Mouse (Mus musculus) midbrain, embryonic 10.5 days (tissue): ENCODE results near the gene Shank2. TPM values are rescaled to one million over a fixed set of nuclear protein-coding genes. Genes with fewer than 3 reads are reported as not detected.

Source experiments
- DNase-seq: peaks from one replicate; pipeline ENCODE4 v3.0.0-alpha.2; 2017; ENCODE audit warnings: low spot score
- H3K27ac ChIP-seq: fragments of 300-500 bp; sonication (generic); replicated peaks from 2 replicates; pipeline ENCODE4 v1.5.1; 2016; ENCODE audit warnings: mild to moderate bottlenecking
- H3K27me3 ChIP-seq: fragments of 300-500 bp; sonication (generic); 2 replicates; pipeline ENCODE4 v1.6.1; 2016; ENCODE audit warnings: low read depth, mild to moderate bottlenecking; ENCODE audit not compliant: poor library complexity, severe bottlenecking
- H3K36me3 ChIP-seq: fragments of 300-500 bp; sonication (generic); 2 replicates; pipeline ENCODE4 v1.6.1; 2016; ENCODE audit warnings: mild to moderate bottlenecking, moderate library complexity
- H3K4me1 ChIP-seq: fragments of 300-500 bp; sonication (generic); 2 replicates; pipeline ENCODE4 v1.6.1; 2016
- H3K4me3 ChIP-seq: fragments of 300-500 bp; sonication (generic); 2 replicates; pipeline ENCODE4 v1.5.1; 2016; ENCODE audit warnings: mild to moderate bottlenecking, moderate library complexity
- H3K9me3 ChIP-seq: fragments of 300-500 bp; sonication (generic); replicated peaks from 2 replicates; pipeline ENCODE4 v1.6.1; 2016; ENCODE audit warnings: mild to moderate bottlenecking
- WGBS: fragments of 180-500 bp; shearing (Covaris S2); methylation state at CpG from one replicate; pipeline ENCODE4 v1.1.7; 2016; 5-methylcytosine and 5-hydroxymethylcytosine counted together
- polyA plus RNA-seq: library from polyadenylated mRNA; unstranded; fragments of >200 nt; fragmentation: Nextera tagmentation; extraction: Ambion mirVana; gene quantifications from 2 replicates; pipeline ENCODE4 v1.2.1, GENCODE M21; 2016

Gene Shank2
- polyA plus RNA-seq, 1 experiment from 2014 or later = 0.91 TPM

- peak; percentile 70 for DNase-seq
Measured at GRCm38 (mm10) chr7:144217192-144217591, 215.5 kb downstream of the Shank2 start.

GRCm38 (mm10) chr7:144228683-144229082 lies 227.0 kb downstream of the Shank2 start:
- H3K27me3 ChIP-seq = no peaks in the 10 kb centered on the region
- WGBS = 92% methylated on average over 5 of the region's 5 CpGs
- H3K36me3 ChIP-seq = no peaks in the 10 kb centered on the region
- H3K4me3 ChIP-seq = no peak overlapping the region
- DNase-seq = no peak
- H3K9me3 ChIP-seq = no peaks in the 10 kb centered on the region
- H3K4me1 ChIP-seq = peaks cover 38% of the 10 kb centered on the region
- H3K27ac ChIP-seq = no peak overlapping the region

More at GRCm38 (mm10) chr7:144217192-144217591, 215.5 kb downstream of the Shank2 start:
- WGBS = 6% methylated on average over 3 of the region's 3 CpGs
- Histone ChIP-seq H3K27me3 (no peaks in the 10 kb centered on the region), H3K27ac (no peak overlapping the region), H3K4me3 (no peak overlapping the region), H3K9me3 (no peaks in the 10 kb centered on the region), H3K36me3 (no peaks in the 10 kb centered on the region), H3K4me1 (peaks cover 5% of the 10 kb centered on the region; the same call in 1 of the 2 replicates)

GRCm38 (mm10) chr7:144229421-144229820 lies 227.7 kb downstream of the Shank2 start:
- 46% methylated on average over 1 of the region's 1 CpGs for WGBS
- H3K27ac ChIP-seq = no peak overlapping the region
- no peak overlapping the region for H3K4me3 ChIP-seq
- H3K9me3 ChIP-seq = no peaks in the 10 kb centered on the region
- no peaks in the 10 kb centered on the region for H3K27me3 ChIP-seq
- no peaks in the 10 kb centered on the region for H3K36me3 ChIP-seq
- no peak for DNase-seq
- peaks cover 38% of the 10 kb centered on the region for H3K4me1 ChIP-seq

GRCm38 (mm10) chr7:144232132-144232706 lies 230.5 kb downstream of the Shank2 start:
- WGBS = 66% methylated on average over 5 of the region's 5 CpGs
- no peak for DNase-seq
- H3K27me3 ChIP-seq = no peaks in the 10 kb centered on the region
- H3K36me3 ChIP-seq = no peaks in the 10 kb centered on the region
- H3K4me1 ChIP-seq = peaks cover 43% of the 10 kb centered on the region
- H3K9me3 ChIP-seq = no peaks in the 10 kb centered on the region
- H3K27ac ChIP-seq = peak overlapping the region; percentile 60
- H3K4me3 ChIP-seq = no peak overlapping the region

DNA sequence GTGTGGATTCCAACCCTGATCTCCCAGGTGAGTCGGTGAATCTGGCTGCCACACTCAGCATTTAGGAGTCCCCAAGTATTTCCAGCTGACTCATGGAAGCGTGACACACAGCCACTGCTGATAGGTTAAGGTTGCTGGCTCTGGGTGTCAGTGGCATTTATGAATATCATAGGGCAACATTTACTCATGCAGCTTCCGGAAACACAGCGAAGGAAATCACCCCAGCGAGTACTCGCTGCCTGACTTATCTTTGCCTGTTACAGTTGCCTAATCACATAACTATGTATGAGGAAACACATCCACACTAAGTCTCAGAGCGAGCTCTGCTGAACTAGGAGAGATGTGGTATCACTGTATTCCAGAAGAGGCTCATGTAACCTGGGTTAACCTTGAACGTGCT lies 231.8 kb downstream of the Shank2 start:
- H3K4me1 ChIP-seq = peaks cover 50% of the 10 kb centered on the region
- WGBS = 93% methylated on average over 8 of the region's 8 CpGs
- DNase-seq = no peak
- no peaks in the 10 kb centered on the region for H3K9me3 ChIP-seq
- H3K27me3 ChIP-seq = no peaks in the 10 kb centered on the region
- H3K27ac ChIP-seq = no peak overlapping the region
- H3K36me3 ChIP-seq = no peaks in the 10 kb centered on the region
- no peak overlapping the region for H3K4me3 ChIP-seq

GRCm38 (mm10) chr7:144234783-144235182 lies 233.1 kb downstream of the Shank2 start:
- Histone ChIP-seq H3K27me3 (peaks cover 3% of the 10 kb centered on the region), H3K4me1 (peaks cover 50% of the 10 kb centered on the region), H3K27ac (no peak overlapping the region), H3K36me3 (no peaks in the 10 kb centered on the region), H3K4me3 (no peak overlapping the region), H3K9me3 (no peaks in the 10 kb centered on the region)
- no peak for DNase-seq
- WGBS = 58% methylated on average over 5 of the region's 5 CpGs

- peaks cover 56% of the 10 kb centered on the region for H3K4me1 ChIP-seq
Measured at GRCm38 (mm10) chr7:144235523-144235922, 233.8 kb downstream of the Shank2 start.

DNA sequence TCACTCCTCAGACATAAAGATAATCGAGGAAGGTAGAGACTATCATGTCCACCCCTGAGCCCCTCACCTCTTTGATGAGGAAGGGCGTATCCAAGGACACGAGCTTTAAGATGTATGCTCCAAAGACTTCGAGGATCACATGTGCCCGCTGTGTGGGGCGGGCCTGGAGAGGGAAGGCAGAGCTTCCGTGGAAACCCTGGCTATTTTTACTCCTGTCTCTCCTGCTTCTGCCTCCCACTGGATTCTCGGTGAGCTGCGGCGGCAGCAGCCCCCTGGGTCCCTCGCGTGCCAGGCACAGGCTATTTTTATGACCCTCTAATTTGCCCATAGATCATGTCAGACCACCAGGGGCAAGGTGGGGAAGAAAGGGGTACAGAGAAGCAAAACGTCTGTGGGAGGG lies 235.1 kb downstream of the Shank2 start:
- peaks cover 9% of the 10 kb centered on the region for H3K27me3 ChIP-seq
- WGBS = 83% methylated on average over 13 of the region's 13 CpGs
- H3K36me3 ChIP-seq = no peaks in the 10 kb centered on the region
- H3K4me3 ChIP-seq = no peak overlapping the region
- peaks cover 52% of the 10 kb centered on the region for H3K4me1 ChIP-seq
- H3K9me3 ChIP-seq = no peaks in the 10 kb centered on the region
- H3K27ac ChIP-seq = no peak overlapping the region
- DNase-seq = no peak

More at GRCm38 (mm10) chr7:144235523-144235922, 233.8 kb downstream of the Shank2 start:
- no peaks in the 10 kb centered on the region for H3K9me3 ChIP-seq
- no peak for DNase-seq
- no peaks in the 10 kb centered on the region for H3K36me3 ChIP-seq
- H3K27ac ChIP-seq = no peak overlapping the region
- WGBS = 80% methylated on average over 4 of the region's 4 CpGs
- H3K27me3 ChIP-seq = peaks cover 9% of the 10 kb centered on the region
- H3K4me3 ChIP-seq = no peak overlapping the region

GRCm38 (mm10) chr7:144238409-144238808 lies 236.7 kb downstream of the Shank2 start:
- Histone ChIP-seq H3K4me1 (peaks cover 40% of the 10 kb centered on the region), H3K4me3 (no peak overlapping the region), H3K27me3 (peaks cover 9% of the 10 kb centered on the region), H3K27ac (no peak overlapping the region), H3K36me3 (no peaks in the 10 kb centered on the region), H3K9me3 (no peaks in the 10 kb centered on the region)
- no peak for DNase-seq
- 43% methylated on average over 12 of the region's 12 CpGs for WGBS

DNA sequence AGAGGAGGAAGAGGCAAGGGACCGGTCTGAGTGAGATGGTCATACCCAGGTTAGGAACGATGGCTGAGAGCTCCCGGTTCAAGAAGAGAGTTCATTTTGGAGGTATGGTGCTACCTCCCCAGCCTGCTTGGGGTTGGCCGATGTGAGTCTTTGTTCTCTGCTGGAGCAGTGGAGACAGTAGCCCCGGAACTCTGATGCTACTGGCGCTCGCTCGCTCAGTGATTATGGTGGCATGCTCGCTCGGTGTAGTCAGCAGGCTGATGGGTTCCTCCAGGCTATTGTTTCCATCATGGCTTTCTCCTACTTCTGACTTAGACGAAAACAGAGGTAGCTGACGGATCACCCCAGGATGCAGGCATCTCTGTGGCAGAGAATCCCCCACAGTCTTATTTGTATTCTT lies 237.3 kb downstream of the Shank2 start:
- H3K27ac ChIP-seq = peak overlapping the region; percentile 61
- H3K4me1 ChIP-seq = peaks cover 40% of the 10 kb centered on the region
- no peaks in the 10 kb centered on the region for H3K36me3 ChIP-seq
- no peaks in the 10 kb centered on the region for H3K9me3 ChIP-seq
- DNase-seq = no peak
- H3K4me3 ChIP-seq = no peak overlapping the region; the same call in 1 of the 2 replicates
- WGBS = 61% methylated on average over 12 of the region's 12 CpGs
- peaks cover 9% of the 10 kb centered on the region for H3K27me3 ChIP-seq

DNA sequence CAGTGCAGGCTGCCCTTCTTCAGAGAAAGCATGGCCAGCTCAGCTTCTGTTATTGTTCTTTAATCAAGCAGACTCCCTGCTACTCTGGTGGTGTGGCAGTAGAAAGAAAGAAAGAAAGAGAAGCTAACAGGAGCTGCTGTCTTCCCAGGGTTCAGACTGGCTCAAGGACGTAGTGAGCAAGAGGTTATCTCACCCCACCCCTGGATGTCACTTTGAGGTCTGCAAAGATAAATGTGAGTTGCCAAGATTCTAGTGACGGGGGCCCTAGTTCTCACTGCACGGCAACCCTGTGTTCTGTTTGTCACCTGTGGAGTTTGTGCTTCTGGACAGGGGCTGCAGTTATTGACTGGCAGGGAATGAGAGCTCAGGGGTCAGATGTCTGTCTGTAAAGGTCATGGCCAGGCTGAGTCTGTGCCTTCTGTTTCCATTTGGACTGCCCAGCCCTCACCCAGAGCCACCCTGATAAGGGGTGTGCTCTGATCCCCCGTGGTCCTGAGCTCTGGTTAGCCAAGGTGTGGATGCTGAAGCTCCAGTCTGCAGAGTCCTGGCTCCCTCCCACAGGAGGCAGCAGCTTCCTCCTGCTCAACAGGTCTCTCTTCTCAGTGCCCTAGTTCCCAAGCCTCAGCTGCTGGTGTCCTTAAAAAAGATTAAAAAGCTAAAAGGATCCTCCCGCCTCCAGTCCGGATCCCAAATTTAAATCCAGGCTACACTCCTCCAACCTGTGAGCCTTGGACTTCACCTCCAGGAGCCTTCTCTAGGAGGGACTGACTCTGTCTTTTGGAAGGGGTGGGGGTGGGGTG lies 238.0 kb downstream of the Shank2 start:
- H3K4me1 ChIP-seq = peaks cover 38% of the 10 kb centered on the region
- H3K27ac ChIP-seq = peak overlapping the region; percentile 61
- H3K27me3 ChIP-seq = peaks cover 9% of the 10 kb centered on the region
- no peaks in the 10 kb centered on the region for H3K9me3 ChIP-seq
- H3K36me3 ChIP-seq = no peaks in the 10 kb centered on the region
- H3K4me3 ChIP-seq = no peak overlapping the region
- no peak for DNase-seq
- 42% methylated on average over 6 of the region's 6 CpGs for WGBS

- no peak overlapping the region for H3K4me3 ChIP-seq
- peaks cover 9% of the 10 kb centered on the region for H3K27me3 ChIP-seq
- peaks cover 35% of the 10 kb centered on the region for H3K4me1 ChIP-seq
- H3K9me3 ChIP-seq = no peaks in the 10 kb centered on the region
- WGBS = 77% methylated on average over 4 of the region's 4 CpGs
- no peak overlapping the region for H3K27ac ChIP-seq
- H3K36me3 ChIP-seq = no peaks in the 10 kb centered on the region
- no peak for DNase-seq
Measured at GRCm38 (mm10) chr7:144240736-144241343, 239.1 kb downstream of the Shank2 start.

- no peak overlapping the region for H3K4me3 ChIP-seq
- H3K36me3 ChIP-seq = no peaks in the 10 kb centered on the region
- DNase-seq = no peak
- no peak overlapping the region for H3K27ac ChIP-seq
- peaks cover 24% of the 10 kb centered on the region for H3K4me1 ChIP-seq
- peaks cover 9% of the 10 kb centered on the region for H3K27me3 ChIP-seq
- H3K9me3 ChIP-seq = no peaks in the 10 kb centered on the region
- 85% methylated on average over 6 of the region's 6 CpGs for WGBS
Measured at GRCm38 (mm10) chr7:144244203-144244602, 242.5 kb downstream of the Shank2 start.
